Mouse (Mus musculus): ENCODE measurements at regions not wholly inside any gene's neighbourhood (a gene's known extent, or its start where the extent isn't known, plus 50 kb on each side); places are given as distances from the start of the nearest gene placed in this dataset.

DNA sequence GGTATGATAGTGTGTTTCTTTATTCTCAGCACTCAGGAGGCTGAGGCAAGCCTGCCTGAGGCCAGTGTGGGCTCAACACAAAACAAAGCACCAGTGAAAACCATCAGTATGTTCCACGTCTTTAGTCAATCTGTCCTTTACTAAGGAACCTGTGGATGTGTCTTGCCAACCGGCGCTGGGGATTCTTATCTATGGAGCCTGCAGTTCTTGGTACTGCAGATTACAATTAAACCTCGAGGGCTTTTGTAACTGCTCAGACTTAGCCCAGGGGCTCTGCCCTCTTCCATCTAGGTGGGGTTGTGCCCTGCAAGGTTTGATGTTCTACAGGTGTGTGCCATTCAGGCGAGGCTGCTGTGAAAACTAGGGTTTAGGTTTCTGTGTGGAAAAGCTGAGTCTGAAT, 145.1 kb upstream of the Opcml start:
- TF ChIP-seq CTCF (IDR thresholded peaks at IDR 0.05; ENCODE audit: control insufficient read depth, insufficient read depth, insufficient read length) (no peak), MAX (IDR thresholded peaks at IDR 0.05) (no peak), MYOG (IDR thresholded peaks at IDR 0.05; ENCODE audit: control insufficient read depth, extremely low read depth, insufficient read length) (no peak), USF1 (IDR thresholded peaks at IDR 0.05; ENCODE audit: low read depth) (no peak), MYOD1 (IDR thresholded peaks at IDR 0.05; ENCODE audit: control insufficient read depth, insufficient read length, low read depth) (no peak)
